Mouse (Mus musculus): ENCODE results near the gene Slc22a17.

Slc22a17 gene

GRCm38 (mm10) chr14:54863501-54864312 lies 49.2 kb downstream of the Slc22a17 start:
- peak; percentile 77 for DNase-seq (ENCODE audit: low read depth)

GRCm38 (mm10) chr14:54860511-54860910 lies 52.4 kb downstream of the Slc22a17 start:
- no peak for DNase-seq (ENCODE audit: low read depth)

- DNase-seq (ENCODE audit: low read depth) = no peak
These were observed 55.0 kb downstream of the Slc22a17 start for GRCm38 (mm10) chr14:54857891-54858290.

GRCm38 (mm10) chr14:54856703-54857102 lies 56.2 kb downstream of the Slc22a17 start:
- no peak for DNase-seq (ENCODE audit: low read depth)
